Mouse (Mus musculus) embryonic facial prominence, embryonic 12.5 days (tissue): ENCODE data around the gene Cd82. TPM values are rescaled to one million over a fixed set of nuclear protein-coding genes. Genes with fewer than 3 reads are reported as not detected.
A peak's percentile ranks its signal among the peaks of the same experiment; 100 is the strongest.

Experiments
- ATAC-seq: fragments of 200-750 bp; cut with Nextera tagmentation; 2 replicates; pipeline ENCODE4 v1.8.0; 2017; ENCODE audit not compliant: insufficient number of reproducible peaks, insufficient read depth, low FRiP score, low TSS enrichment
- H3K27ac ChIP-seq: fragments of 300-500 bp; sonication (generic); 2 replicates; pipeline ENCODE4 v1.5.1; 2016; ENCODE audit warnings: mild to moderate bottlenecking
- H3K27me3 ChIP-seq: fragments of 300-500 bp; sonication (generic); 2 replicates; pipeline ENCODE4 v1.6.1; 2016; ENCODE audit warnings: mild to moderate bottlenecking, moderate library complexity
- H3K36me3 ChIP-seq: fragments of 300-500 bp; sonication (generic); 2 replicates; pipeline ENCODE4 v1.6.1; 2016; ENCODE audit warnings: mild to moderate bottlenecking
- H3K4me1 ChIP-seq: fragments of 300-500 bp; sonication (generic); 2 replicates; pipeline ENCODE4 v1.6.1; 2016
- H3K4me2 ChIP-seq: fragments of 300-500 bp; sonication (generic); replicated peaks from 2 replicates; pipeline ENCODE4 v1.6.1; 2016; ENCODE audit warnings: mild to moderate bottlenecking, moderate library complexity
- H3K4me3 ChIP-seq: fragments of 300-500 bp; sonication (generic); 2 replicates; pipeline ENCODE4 v1.5.1; 2016; ENCODE audit warnings: mild to moderate bottlenecking
- H3K9ac ChIP-seq: fragments of 300-500 bp; sonication (generic); 2 replicates; pipeline ENCODE4 v1.6.1; 2016; ENCODE audit warnings: mild to moderate bottlenecking, moderate library complexity
- H3K9me3 ChIP-seq: fragments of 300-500 bp; sonication (generic); 2 replicates; pipeline ENCODE4 v1.6.1; 2016; ENCODE audit warnings: mild to moderate bottlenecking, moderate library complexity
- WGBS: fragments of 180-500 bp; shearing (Covaris S2); methylation state at CpG from one replicate; pipeline ENCODE4 v1.1.7; 2016; 5-methylcytosine and 5-hydroxymethylcytosine counted together
- polyA plus RNA-seq: library from polyadenylated mRNA; unstranded; fragments of >200 nt; fragmentation: Nextera tagmentation; extraction: Ambion mirVana; gene quantifications from 2 replicates; pipeline ENCODE4 v1.2.1, GENCODE M21; 2016

Gene Cd82
- polyA plus RNA-seq, 1 experiment from 2014 or later: 24.6 TPM

DNA sequence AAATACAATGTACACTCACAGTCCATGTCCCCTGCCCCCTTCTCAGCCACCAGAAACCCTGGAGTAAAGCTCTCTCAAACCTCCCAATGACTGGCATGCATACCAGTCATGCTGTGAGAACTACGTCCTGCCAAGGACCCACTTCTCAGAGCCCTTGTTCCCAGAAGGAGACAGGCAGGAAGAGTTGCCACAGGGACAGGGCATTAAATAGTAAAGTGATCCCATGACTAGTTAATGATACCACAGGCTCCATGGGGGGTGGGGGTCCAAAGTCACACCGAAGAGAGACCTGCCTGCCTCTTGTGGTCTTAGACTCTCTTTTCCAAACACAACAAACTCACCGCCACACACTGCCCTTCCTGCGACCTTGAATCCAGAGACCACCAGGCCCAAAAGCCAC is 10.4 kb downstream of the Cd82 start:
- Histone ChIP-seq H3K36me3 (no peaks in the 10 kb centered on the region), H3K4me1 (peaks cover 32% of the 10 kb centered on the region), H3K27me3 (no peaks in the 10 kb centered on the region), H3K4me3 (no peak overlapping the region), H3K9me3 (no peaks in the 10 kb centered on the region), H3K27ac (no peak overlapping the region), H3K9ac (no peak overlapping the region), H3K4me2 (no peak overlapping the region)
- WGBS: 74% methylated on average over 4 of the region's 4 CpGs
- no peak for ATAC-seq

- H3K36me3 ChIP-seq: no peaks in the 10 kb centered on the region
- no peak overlapping the region for H3K4me3 ChIP-seq
- H3K27ac ChIP-seq: peak overlapping the region; percentile 75
- no peak overlapping the region for H3K4me2 ChIP-seq
- H3K9ac ChIP-seq: no peak overlapping the region
- no peak for ATAC-seq
- H3K9me3 ChIP-seq: no peaks in the 10 kb centered on the region
- 66% methylated on average over 6 of the region's 6 CpGs for WGBS
- H3K27me3 ChIP-seq: no peaks in the 10 kb centered on the region
- peaks cover 35% of the 10 kb centered on the region for H3K4me1 ChIP-seq
Measured at GRCm38 (mm10) chr2:93452057-93452456, 10.9 kb downstream of the Cd82 start.

DNA sequence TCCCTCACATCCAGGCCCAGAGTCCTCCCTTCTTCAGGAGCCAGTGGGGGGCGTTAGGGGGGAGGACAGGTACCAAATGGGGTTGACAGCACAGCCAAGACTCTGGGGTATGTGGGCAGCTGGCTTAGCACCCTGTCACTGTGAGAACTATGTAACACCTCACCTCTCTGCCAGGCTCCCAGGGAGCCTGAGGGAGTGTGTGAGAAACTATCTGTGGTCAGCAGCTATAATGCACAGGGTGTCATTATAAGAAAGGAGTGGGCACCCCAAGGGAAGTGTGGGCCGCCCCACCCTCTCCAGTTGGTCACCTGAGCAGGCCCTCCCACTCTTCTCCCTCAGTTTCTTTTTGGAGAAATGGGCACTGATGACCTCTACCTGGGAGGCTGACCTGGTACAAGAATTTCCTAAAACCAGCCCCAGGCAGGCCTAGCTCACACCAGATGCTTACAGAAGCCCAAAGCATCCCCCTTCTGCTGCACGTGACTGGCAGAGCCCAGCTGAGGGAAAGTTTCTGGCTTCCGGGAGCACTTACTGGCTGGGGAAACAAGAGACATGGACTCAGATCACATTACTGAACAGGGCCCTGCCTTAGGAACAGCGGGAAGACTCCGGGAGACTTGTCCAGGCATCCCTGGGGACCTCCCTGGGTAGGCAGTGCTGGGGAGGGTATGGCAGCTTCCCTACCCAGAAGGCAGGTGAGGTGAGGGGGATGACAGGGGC is 11.6 kb downstream of the Cd82 start:
- H3K9me3 ChIP-seq: no peaks in the 10 kb centered on the region
- ATAC-seq: 0 out of 2 replicates have a peak, but pooled peaks have one; percentile 10
- WGBS: 34% methylated on average over 6 of the region's 6 CpGs
- H3K27ac ChIP-seq: peak overlapping the region; percentile 75
- H3K36me3 ChIP-seq: no peaks in the 10 kb centered on the region
- H3K27me3 ChIP-seq: no peaks in the 10 kb centered on the region
- H3K4me1 ChIP-seq: peaks cover 35% of the 10 kb centered on the region
- no peak overlapping the region for H3K4me3 ChIP-seq
- H3K9ac ChIP-seq: no peak overlapping the region
- H3K4me2 ChIP-seq: no peak overlapping the region

- no peak overlapping the region for H3K27ac ChIP-seq
- H3K27me3 ChIP-seq: no peaks in the 10 kb centered on the region
- ATAC-seq: no peak
- H3K9me3 ChIP-seq: no peaks in the 10 kb centered on the region
- 76% methylated on average over 7 of the region's 7 CpGs for WGBS
- H3K36me3 ChIP-seq: no peaks in the 10 kb centered on the region
- no peak overlapping the region for H3K4me3 ChIP-seq
- no peak overlapping the region for H3K9ac ChIP-seq
- peaks cover 35% of the 10 kb centered on the region for H3K4me1 ChIP-seq
- no peak overlapping the region for H3K4me2 ChIP-seq
Measured at GRCm38 (mm10) chr2:93450695-93451094, 12.2 kb downstream of the Cd82 start.

DNA sequence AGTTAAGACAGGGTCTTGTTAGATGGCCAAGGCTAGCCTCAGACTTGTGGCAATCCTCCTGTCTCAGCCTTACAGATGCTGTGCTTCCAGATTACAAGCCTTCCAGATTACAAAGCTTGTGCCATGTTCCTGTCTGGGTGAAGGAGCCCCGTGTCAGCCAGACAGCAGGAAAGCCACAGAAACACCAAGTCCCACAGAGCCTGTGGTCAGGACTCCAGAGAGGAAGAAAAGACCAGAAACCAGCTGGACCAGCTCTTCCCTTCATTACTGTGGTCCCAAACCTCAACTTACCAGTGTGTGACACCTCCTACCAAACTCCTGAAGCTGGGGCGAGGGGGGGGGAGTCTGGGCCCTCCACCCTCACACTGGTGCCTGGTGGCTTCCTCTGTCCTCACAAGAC is 13.3 kb downstream of the Cd82 start:
- Histone ChIP-seq H3K36me3 (no peaks in the 10 kb centered on the region), H3K4me1 (peaks cover 35% of the 10 kb centered on the region), H3K4me2 (no peak overlapping the region), H3K9me3 (no peaks in the 10 kb centered on the region), H3K4me3 (no peak overlapping the region), H3K9ac (no peak overlapping the region), H3K27ac (no peak overlapping the region), H3K27me3 (no peaks in the 10 kb centered on the region)
- WGBS: 66% methylated on average over 2 of the region's 2 CpGs
- ATAC-seq: no peak

GRCm38 (mm10) chr2:93448774-93449173 is 14.2 kb downstream of the Cd82 start:
- 56% methylated on average over 5 of the region's 5 CpGs for WGBS
- H3K4me3 ChIP-seq: no peak overlapping the region
- no peak overlapping the region for H3K27ac ChIP-seq
- no peak for ATAC-seq
- no peaks in the 10 kb centered on the region for H3K27me3 ChIP-seq
- no peaks in the 10 kb centered on the region for H3K9me3 ChIP-seq
- H3K4me1 ChIP-seq: peaks cover 35% of the 10 kb centered on the region
- H3K4me2 ChIP-seq: no peak overlapping the region
- H3K9ac ChIP-seq: no peak overlapping the region
- H3K36me3 ChIP-seq: no peaks in the 10 kb centered on the region

GRCm38 (mm10) chr2:93447500-93448249 is 15.3 kb downstream of the Cd82 start:
- Histone ChIP-seq H3K4me1 (peaks cover 36% of the 10 kb centered on the region), H3K36me3 (no peaks in the 10 kb centered on the region), H3K27me3 (no peaks in the 10 kb centered on the region), H3K27ac (no peak overlapping the region), H3K4me2 (no peak overlapping the region), H3K9me3 (no peaks in the 10 kb centered on the region), H3K4me3 (no peak overlapping the region), H3K9ac (no peak overlapping the region)
- WGBS: 66% methylated on average over 6 of the region's 6 CpGs
- ATAC-seq: no peak

DNA sequence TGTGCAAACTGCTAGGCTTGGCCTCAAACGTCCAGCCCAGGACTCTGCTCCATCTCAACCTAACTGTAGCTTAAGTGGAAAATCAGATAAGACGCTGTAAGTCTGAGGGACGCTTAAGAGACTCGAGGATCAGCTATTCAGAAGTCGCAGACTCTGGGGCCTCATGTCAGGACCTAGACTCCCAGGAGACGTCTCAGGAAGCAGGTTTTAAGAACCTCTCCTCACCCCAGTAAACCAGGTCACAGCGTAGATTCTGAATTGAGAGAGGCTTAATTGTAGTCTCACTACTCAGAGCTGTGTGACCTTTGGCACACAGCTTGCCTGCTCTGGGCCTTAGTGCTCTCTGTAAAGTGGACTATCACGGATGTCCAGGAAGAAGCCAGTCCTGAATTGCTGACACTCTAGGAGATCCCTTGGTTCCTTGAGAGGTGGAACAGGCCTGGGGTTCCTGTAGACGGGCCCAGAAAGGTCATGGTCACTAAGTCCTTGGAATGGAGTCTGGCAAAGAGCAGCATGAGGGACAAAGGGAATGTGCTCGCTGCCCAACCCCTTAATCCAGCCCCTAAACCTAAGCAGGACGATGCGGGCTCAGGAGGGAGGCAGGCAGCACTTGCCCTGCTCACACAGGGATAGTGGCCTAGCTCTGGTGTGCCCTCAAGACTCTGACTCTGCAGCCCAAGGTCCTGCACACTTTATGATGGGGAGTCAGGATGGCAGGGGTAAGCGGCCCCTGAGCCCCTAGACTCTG is 16.2 kb downstream of the Cd82 start:
- H3K9me3 ChIP-seq: no peaks in the 10 kb centered on the region
- no peaks in the 10 kb centered on the region for H3K36me3 ChIP-seq
- peaks cover 30% of the 10 kb centered on the region for H3K4me1 ChIP-seq
- no peaks in the 10 kb centered on the region for H3K27me3 ChIP-seq
- 46% methylated on average over 13 of the region's 13 CpGs for WGBS
- no peak overlapping the region for H3K9ac ChIP-seq
- no peak overlapping the region for H3K4me2 ChIP-seq
- ATAC-seq: no peak
- no peak overlapping the region for H3K4me3 ChIP-seq
- H3K27ac ChIP-seq: no peak overlapping the region

- no peak overlapping the region for H3K27ac ChIP-seq
- H3K27me3 ChIP-seq: no peaks in the 10 kb centered on the region
- H3K9ac ChIP-seq: no peak overlapping the region
- ATAC-seq: no peak
- no peaks in the 10 kb centered on the region for H3K36me3 ChIP-seq
- H3K4me3 ChIP-seq: no peak overlapping the region
- 81% methylated on average over 5 of the region's 5 CpGs for WGBS
- no peak overlapping the region for H3K4me2 ChIP-seq
- H3K4me1 ChIP-seq: peaks cover 15% of the 10 kb centered on the region
- no peaks in the 10 kb centered on the region for H3K9me3 ChIP-seq
Measured at GRCm38 (mm10) chr2:93445237-93445651, 17.7 kb downstream of the Cd82 start.

GRCm38 (mm10) chr2:93444280-93444679 is 18.7 kb downstream of the Cd82 start:
- H3K27me3 ChIP-seq: no peaks in the 10 kb centered on the region
- no peak overlapping the region for H3K9ac ChIP-seq
- no peak overlapping the region for H3K27ac ChIP-seq
- H3K36me3 ChIP-seq: no peaks in the 10 kb centered on the region
- H3K4me3 ChIP-seq: no peak overlapping the region
- no peaks in the 10 kb centered on the region for H3K9me3 ChIP-seq
- ATAC-seq: no peak
- H3K4me2 ChIP-seq: no peak overlapping the region
- H3K4me1 ChIP-seq: peaks cover 23% of the 10 kb centered on the region
- 84% methylated on average over 7 of the region's 7 CpGs for WGBS

DNA sequence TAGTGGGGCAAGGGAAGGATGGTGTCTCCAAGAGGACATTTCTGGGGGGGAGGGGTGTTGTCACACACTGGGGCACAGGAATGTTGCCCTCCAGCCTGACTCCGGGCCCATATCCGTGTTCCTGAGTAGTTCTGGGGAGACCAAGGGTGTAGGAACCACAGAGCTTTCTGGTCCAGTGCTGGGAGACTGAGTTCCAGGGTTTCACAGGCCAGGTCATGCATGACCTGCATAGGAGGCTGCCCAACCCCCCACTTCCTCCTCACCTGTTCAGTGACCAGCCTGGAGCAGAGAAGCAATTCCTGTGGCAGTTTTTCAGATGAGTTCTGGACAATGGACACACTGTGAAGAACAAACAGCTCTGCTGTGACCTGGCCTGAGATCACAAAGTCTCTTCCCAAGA is 19.8 kb downstream of the Cd82 start:
- H3K9ac ChIP-seq: no peak overlapping the region
- H3K27me3 ChIP-seq: no peaks in the 10 kb centered on the region
- WGBS: 82% methylated on average over 2 of the region's 2 CpGs
- no peak overlapping the region for H3K4me3 ChIP-seq
- H3K4me2 ChIP-seq: no peak overlapping the region
- H3K9me3 ChIP-seq: no peaks in the 10 kb centered on the region
- no peak overlapping the region for H3K27ac ChIP-seq
- H3K36me3 ChIP-seq: no peaks in the 10 kb centered on the region
- peaks cover 26% of the 10 kb centered on the region for H3K4me1 ChIP-seq
- no peak for ATAC-seq
